Mouse (Mus musculus) spleen, embryonic (tissue): Measurements from ENCODE around the gene Syne1.

ENCODE experiments used
- CTCF ChIA-PET: fragments of 350-600 bp; sonication (Branson Sonifier 250); formaldehyde crosslinking; loops from one replicate; lab custom pipeline; 2022; lab: Charles Lee

The Syne1 gene

DNA sequence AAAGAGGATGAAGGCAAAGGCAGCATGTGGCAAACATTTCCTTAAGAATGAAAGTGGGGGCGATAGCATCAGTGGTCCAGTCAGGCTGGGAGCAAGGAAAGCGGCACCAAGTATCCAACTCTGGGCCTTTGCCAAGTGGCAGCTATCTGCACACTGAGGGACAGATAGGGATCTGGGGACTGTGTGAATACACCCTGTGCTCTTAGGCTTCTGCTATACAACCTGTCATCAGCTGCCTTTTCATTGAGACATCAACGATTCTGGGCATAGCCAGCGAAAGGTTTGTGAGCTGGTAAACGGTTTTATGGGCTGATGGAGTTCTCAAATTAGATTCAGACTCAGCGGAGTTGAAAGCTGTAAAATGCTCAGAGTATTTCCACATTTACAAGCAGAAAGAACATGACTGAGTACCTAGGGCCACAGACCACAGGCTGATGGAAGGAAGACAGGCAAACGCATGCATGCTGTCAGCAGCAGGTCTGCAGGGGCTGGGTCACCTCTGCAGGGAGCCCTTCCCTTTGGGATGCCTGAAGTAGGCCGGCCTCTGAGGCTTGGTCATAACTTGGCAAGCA lies 542.4 kb downstream of the Syne1 start:
- CTCF ChIA-PET = no interaction called here

- CTCF ChIA-PET = no interaction called here
Observed at GRCm38 (mm10) chr10:4996592-4996991, 554.7 kb downstream of the Syne1 start.

DNA sequence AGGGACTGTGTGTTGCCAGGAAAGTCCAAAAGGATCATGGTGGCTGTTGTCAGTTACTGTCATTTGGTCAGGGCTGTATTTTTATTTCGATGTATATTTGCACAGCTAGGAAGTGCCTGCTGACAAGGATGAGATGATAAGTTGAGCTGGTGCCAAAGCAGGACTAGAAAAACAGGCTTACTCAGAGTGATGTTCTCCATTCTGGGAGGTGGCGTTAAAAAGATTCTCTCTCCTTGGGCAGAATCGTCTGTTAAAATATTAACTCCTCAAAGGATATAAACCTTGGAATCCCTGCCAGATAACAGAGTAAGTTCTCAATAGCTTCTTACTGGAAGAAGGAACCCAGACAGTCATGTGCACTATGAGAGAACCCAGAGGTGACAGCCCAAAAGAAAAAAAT lies 557.5 kb downstream of the Syne1 start:
- CTCF ChIA-PET = no interaction called here

DNA sequence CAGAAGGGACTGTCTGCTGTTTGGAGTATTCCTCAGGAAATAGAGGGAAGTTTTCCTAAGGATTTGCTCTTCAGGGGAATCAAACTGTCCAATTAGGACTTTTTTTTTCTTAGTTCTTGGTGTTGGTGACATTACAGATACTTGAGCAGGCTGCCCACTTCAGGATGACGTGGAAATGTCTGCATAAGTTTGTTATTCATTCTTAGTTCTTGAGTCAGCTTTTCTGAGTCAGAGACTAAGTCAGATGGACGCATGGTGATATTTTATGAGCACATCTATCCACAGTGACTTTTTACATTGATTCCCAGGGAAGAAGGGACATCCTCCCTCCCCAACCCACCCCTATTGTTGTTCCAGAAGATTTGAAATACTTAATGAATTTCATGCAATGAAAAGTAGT lies 567.4 kb downstream of the Syne1 start:
- CTCF ChIA-PET = no interaction called here

DNA sequence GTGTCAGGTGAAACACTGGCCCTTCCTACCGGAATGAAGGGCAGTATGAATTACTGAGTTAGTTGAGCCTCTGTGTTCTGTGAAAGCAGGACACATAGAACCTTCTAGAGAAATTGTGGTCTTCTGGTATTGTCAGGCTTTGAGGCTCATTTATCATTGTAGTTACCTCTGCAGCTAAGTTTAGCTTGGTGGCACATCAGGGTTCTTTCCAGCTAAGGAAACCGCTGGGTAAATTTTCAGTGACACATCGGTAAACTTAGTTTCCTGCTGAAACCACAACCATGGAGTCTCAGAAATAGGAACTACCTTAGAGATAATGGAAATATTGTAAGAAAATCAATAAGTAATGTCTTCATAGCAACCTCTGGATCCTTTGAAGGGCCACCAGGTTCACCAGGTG lies 573.9 kb downstream of the Syne1 start:
- CTCF ChIA-PET = no interaction called here

DNA sequence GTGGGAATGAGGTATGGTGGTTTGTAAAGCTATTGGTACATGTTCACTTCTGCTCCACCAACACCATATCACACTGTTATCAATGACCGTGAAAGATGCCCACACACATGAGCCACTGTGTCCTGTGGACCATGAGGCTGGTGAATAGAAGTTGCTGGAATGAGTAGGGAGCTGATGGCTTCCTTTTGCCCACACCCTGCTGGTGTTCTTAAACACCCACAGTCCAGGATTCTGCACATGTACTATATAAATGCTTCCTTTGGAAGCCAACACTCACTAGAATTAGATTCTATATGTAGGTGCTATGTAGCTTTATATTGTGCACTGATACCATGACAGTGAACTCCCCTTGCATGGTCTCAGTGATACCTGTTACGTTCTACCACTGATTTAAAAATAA lies 574.7 kb downstream of the Syne1 start:
- CTCF ChIA-PET = interaction anchor here (0.5 kb wide), 1 partner anchor 568 kb away, joined by 3 read pairs; no protein-coding TSS in a partner anchor

DNA sequence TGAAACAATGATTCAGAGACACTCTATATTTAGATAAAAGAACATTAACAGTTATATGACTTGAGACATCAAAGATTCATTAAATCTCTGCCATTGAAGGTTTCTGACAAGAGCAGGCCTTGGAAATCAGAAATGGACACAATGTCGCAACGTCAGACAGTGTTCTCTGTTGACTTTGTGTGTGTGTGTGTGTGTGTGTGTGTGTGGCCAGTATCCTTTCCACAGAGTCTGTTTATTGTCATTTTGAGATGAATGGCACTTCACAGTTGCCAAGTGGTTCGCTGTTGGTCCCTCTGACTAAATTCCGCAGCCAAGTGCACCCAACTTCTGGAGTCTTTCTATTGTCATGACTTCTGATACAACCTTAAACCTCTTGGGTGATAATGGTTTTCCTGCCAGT lies 577.0 kb downstream of the Syne1 start:
- CTCF ChIA-PET = no interaction called here

- CTCF ChIA-PET = no interaction called here
Observed at GRCm38 (mm10) chr10:4972026-4972425, 579.3 kb downstream of the Syne1 start.

DNA sequence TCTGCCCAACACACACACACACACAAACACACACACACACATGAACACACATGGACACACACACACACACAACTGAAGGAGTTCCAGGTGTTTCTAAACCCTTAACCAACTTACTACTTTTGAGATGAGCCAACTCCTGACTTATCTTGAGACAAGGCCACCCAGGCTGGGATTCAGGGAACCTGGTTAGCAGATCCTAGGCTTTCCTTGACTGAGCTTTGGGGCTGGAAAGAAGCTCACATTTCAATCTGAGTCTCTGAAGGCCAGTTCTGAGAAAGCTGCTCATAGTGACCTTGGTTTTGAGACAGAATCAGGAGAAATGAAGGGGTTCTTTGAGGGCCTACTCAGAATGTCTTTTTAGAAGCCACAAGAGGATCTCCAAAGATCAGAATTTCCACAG lies 579.7 kb downstream of the Syne1 start:
- CTCF ChIA-PET = no interaction called here

GRCm38 (mm10) chr10:4971156-4971555 lies 580.1 kb downstream of the Syne1 start:
- CTCF ChIA-PET = no interaction called here
